Mouse (Mus musculus) intestine, embryonic 15.5 days (tissue): ENCODE results near the gene St3gal5. TPM values are rescaled to one million over a fixed set of nuclear protein-coding genes. Genes with fewer than 3 reads are reported as not detected.

Source experiments
- ATAC-seq: fragments of 200-750 bp; cut with Nextera tagmentation; 2 replicates; pipeline ENCODE4 v1.8.0; 2017; ENCODE audit warnings: moderate TSS enrichment, moderate library complexity
- H3K27ac ChIP-seq: fragments of 300-500 bp; sonication (generic); 2 replicates; pipeline ENCODE4 v1.5.1; 2015; ENCODE audit warnings: mild to moderate bottlenecking, inconsistent platforms
- H3K27me3 ChIP-seq: fragments of 300-500 bp; sonication (generic); replicated peaks from 2 replicates; pipeline ENCODE4 v1.6.1; 2015; ENCODE audit warnings: inconsistent platforms
- H3K36me3 ChIP-seq: fragments of 300-500 bp; sonication (generic); 2 replicates; pipeline ENCODE4 v1.6.1; 2015; ENCODE audit warnings: inconsistent platforms
- H3K4me1 ChIP-seq: fragments of 300-500 bp; sonication (generic); replicated peaks from 2 replicates; pipeline ENCODE4 v1.6.1; 2015; ENCODE audit warnings: inconsistent platforms
- H3K4me2 ChIP-seq: fragments of 300-500 bp; sonication (generic); replicated peaks from 2 replicates; pipeline ENCODE4 v1.6.1; 2015; ENCODE audit warnings: mild to moderate bottlenecking, inconsistent platforms
- H3K4me3 ChIP-seq: fragments of 300-500 bp; sonication (generic); replicated peaks from 2 replicates; pipeline ENCODE4 v1.5.1; 2015; ENCODE audit warnings: inconsistent platforms
- H3K9ac ChIP-seq: fragments of 300-500 bp; sonication (generic); 2 replicates; pipeline ENCODE4 v1.6.1; 2015; ENCODE audit warnings: inconsistent platforms
- H3K9me3 ChIP-seq: fragments of 300-500 bp; sonication (generic); 2 replicates; pipeline ENCODE4 v1.6.1; 2016; ENCODE audit warnings: inconsistent platforms
- WGBS: fragments of 180-500 bp; shearing (Covaris S2); methylation state at CpG from one replicate; pipeline ENCODE4 v1.1.7; 2015; 5-methylcytosine and 5-hydroxymethylcytosine counted together
- polyA plus RNA-seq: library from polyadenylated mRNA; unstranded; fragments of >200 nt; fragmentation: Nextera tagmentation; extraction: Ambion mirVana; gene quantifications from 2 replicates; pipeline ENCODE4 v1.2.1, GENCODE M21; 2015

The St3gal5 gene
- polyA plus RNA-seq, 1 experiment from 2014 or later, result 19.4 TPM

DNA sequence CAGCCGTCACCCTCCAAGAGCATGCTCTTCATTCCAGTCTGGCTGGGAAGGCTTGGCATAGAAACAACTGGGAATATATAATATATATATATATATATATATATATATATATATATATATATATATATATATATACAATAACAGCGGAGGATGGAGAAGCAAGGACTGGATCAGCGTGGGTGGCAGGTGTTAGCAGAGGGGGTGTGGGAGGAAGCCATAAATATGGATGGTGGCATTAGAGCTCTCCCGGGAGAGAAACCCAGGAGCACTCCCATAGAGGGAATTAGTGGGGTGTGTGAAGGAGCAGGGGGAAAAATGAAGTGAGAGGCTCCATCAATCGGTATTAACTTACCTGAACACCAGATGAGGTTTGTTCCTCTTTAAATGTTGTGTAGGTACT lies 2.8 kb downstream of the St3gal5 start:
- 44% methylated on average over 5 of the region's 5 CpGs for WGBS
- Histone ChIP-seq H3K27me3 (no peaks in the 10 kb centered on the region), H3K9ac (no peak overlapping the region), H3K9me3 (no peaks in the 10 kb centered on the region), H3K4me2 (no peak overlapping the region), H3K4me1 (peaks cover 13% of the 10 kb centered on the region), H3K4me3 (no peak overlapping the region), H3K27ac (no peak overlapping the region), H3K36me3 (no peaks in the 10 kb centered on the region)
- no peak for ATAC-seq

DNA sequence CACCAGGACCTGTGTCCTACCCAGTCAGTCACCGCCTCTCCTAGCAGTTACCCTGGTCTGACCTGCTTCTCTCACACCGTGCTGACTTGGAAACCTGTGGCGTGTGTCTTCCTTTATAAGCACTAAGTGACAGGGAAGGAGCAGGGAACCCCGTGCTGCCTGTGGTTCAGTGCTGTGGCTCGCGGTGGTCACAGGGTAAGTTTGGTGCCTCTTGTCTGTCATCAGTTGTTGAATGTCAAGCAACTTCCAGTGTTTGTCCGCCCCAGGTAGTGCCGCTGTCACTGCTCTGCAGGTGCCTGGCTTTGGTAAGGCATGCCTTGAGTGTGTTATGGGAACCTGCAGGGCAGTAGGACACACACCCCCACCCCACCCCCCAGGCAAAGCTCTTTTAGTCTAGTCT lies 3.5 kb downstream of the St3gal5 start:
- Histone ChIP-seq H3K27ac (0 out of 2 replicates have a peak overlapping the region, but pooled peaks have one; percentile 18), H3K4me3 (no peak overlapping the region), H3K9ac (no peak overlapping the region), H3K4me1 (peaks cover 13% of the 10 kb centered on the region), H3K9me3 (no peaks in the 10 kb centered on the region), H3K36me3 (no peaks in the 10 kb centered on the region), H3K4me2 (no peak overlapping the region), H3K27me3 (no peaks in the 10 kb centered on the region)
- 75% methylated on average over 8 of the region's 8 CpGs for WGBS
- no peak for ATAC-seq

DNA sequence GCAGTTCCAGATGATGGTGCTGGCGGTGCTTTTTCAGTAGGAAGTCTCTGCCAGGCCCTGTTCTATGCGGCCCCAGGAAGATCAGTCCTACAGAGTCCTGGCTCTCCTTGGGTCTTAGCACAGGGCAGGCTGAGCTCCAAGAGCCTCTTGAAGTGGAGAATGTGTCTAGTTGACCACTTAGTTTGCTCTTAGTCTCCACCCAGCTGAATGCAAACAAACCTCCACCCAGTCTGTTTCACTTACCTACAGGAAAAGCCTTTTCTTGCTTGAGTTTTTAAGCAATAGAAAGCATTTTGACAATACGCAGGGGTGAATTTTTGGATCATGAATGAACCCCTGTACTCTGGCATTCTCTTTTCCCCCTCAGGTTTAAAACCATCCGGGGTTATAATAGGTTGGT lies 4.0 kb downstream of the St3gal5 start:
- Histone ChIP-seq H3K9me3 (no peaks in the 10 kb centered on the region), H3K27ac (0 out of 2 replicates have a peak overlapping the region, but pooled peaks have one; percentile 18), H3K9ac (no peak overlapping the region), H3K4me3 (no peak overlapping the region), H3K4me1 (peaks cover 9% of the 10 kb centered on the region), H3K36me3 (no peaks in the 10 kb centered on the region), H3K4me2 (no peak overlapping the region), H3K27me3 (no peaks in the 10 kb centered on the region)
- no peak for ATAC-seq
- WGBS, result 64% methylated on average over 4 of the region's 4 CpGs

DNA sequence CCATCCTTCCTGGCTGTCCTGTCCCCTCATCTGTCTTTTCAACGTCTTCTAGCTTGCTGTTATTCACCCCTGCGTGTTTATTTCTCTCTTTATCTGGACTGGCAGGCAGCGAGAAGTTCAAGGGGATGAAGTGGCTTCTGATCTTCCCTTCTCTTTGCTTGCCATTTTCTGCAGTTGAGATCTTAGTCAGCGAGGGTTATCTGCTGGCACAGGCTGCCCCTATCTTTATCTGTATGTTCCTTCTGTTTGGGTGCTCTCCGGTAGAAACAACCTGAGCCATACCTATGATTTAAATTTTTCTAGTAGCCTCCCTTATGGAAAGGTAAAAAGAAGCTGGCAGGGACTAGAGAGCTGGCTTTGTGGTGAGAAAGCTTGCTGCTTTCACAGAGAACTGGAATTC lies 4.7 kb downstream of the St3gal5 start:
- Histone ChIP-seq H3K27me3 (no peaks in the 10 kb centered on the region), H3K4me2 (no peak overlapping the region), H3K27ac (no peak overlapping the region), H3K36me3 (no peaks in the 10 kb centered on the region), H3K4me3 (no peak overlapping the region), H3K9ac (no peak overlapping the region), H3K4me1 (peaks cover 8% of the 10 kb centered on the region), H3K9me3 (no peaks in the 10 kb centered on the region)
- WGBS, result 46% methylated on average over 5 of the region's 5 CpGs
- no peak for ATAC-seq

DNA sequence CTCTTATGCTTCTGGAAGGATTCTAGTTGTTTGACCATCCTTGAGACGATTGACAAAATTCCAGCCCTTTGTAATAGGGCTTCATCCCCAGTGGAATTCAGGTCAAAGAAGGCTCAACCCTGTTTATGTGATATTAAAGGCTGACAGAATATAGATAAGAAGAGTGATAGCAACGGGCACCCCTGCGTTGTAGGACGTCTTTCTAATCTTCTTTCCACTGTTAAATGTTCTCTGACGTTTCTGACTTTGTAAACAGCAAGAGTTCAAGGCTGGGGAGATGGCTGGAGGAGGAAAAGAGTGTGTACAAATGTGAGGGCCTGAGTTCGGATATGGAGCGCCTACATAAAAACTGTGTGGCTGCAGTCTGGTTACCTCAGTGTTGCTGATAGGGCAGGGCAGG lies 7.1 kb downstream of the St3gal5 start:
- WGBS, result 53% methylated on average over 7 of the region's 7 CpGs
- Histone ChIP-seq H3K9ac (no peak overlapping the region), H3K27me3 (no peaks in the 10 kb centered on the region), H3K36me3 (no peaks in the 10 kb centered on the region), H3K4me3 (no peak overlapping the region), H3K27ac (no peak overlapping the region), H3K9me3 (no peaks in the 10 kb centered on the region), H3K4me2 (no peak overlapping the region), H3K4me1 (0 out of 2 replicates have a peak, but pooled peaks cover 4% of the 10 kb centered on the region)
- no peak for ATAC-seq

- Histone ChIP-seq H3K27ac (no peak overlapping the region), H3K4me2 (no peak overlapping the region)
Measured at GRCm38 (mm10) chr6:72108941-72109892, 11.8 kb downstream of the St3gal5 start.

DNA sequence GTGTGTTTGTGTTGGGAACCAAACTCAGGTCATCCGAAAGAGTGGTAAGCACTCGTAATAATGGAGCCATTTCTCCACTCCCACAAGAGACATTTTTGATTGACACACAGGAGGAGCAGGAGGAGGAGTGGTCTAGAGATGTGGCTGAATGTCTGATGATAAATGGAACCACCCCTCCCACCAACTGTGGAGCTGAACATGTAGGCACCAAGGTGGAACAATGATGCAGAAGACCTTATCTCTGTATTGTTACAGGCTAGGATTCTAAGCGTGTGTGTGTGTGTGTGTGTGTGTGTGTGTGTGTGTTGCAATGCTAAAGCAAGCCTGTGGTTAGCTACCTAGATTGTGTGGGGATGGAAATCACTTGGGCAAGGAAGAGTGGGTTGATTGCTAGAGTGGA lies 13.2 kb downstream of the St3gal5 start:
- 86% methylated on average over 3 of the region's 3 CpGs for WGBS
- H3K9ac ChIP-seq, result no peak overlapping the region

More at GRCm38 (mm10) chr6:72108941-72109892, 11.8 kb downstream of the St3gal5 start:
- ATAC-seq, result peak; percentile 43; the same call in 1 of the 2 replicates
- H3K9ac ChIP-seq, result no peak overlapping the region
- H3K9me3 ChIP-seq, result no peaks in the 10 kb centered on the region
- H3K4me3 ChIP-seq, result no peak overlapping the region
- no peaks in the 10 kb centered on the region for H3K4me1 ChIP-seq
- WGBS, result 60% methylated on average over 14 of the region's 14 CpGs
- no peaks in the 10 kb centered on the region for H3K36me3 ChIP-seq
- no peaks in the 10 kb centered on the region for H3K27me3 ChIP-seq

DNA sequence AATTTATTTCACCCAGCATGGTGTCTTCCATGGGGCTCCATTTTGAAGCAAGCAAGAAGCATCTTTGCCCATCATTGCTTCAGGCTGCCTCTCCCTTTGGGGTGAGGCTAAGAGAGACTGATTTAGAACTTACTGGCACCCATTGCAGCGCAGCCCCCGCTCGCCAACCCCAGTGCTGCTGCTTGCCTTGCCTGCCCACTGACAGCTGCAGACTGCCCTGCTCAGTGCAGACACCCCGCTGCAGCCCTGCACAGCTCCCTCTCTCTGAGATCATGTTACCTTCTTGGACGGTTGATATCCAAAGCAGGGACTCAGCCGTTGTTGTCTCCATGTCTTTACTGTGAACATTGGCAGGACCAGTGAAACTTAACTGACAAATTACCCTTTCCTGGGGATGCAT lies 15.2 kb downstream of the St3gal5 start:
- H3K9me3 ChIP-seq, result no peaks in the 10 kb centered on the region
- no peak overlapping the region for H3K9ac ChIP-seq
- ATAC-seq, result no peak
- no peak overlapping the region for H3K27ac ChIP-seq
- WGBS, result 40% methylated on average over 6 of the region's 6 CpGs
- H3K4me2 ChIP-seq, result no peak overlapping the region
- H3K4me1 ChIP-seq, result no peaks in the 10 kb centered on the region
- no peaks in the 10 kb centered on the region for H3K36me3 ChIP-seq
- H3K27me3 ChIP-seq, result no peaks in the 10 kb centered on the region
- no peak overlapping the region for H3K4me3 ChIP-seq

More for the DNA sequence above, 13.2 kb downstream of the St3gal5 start:
- Histone ChIP-seq H3K36me3 (no peaks in the 10 kb centered on the region), H3K4me3 (no peak overlapping the region), H3K9me3 (no peaks in the 10 kb centered on the region), H3K27me3 (no peaks in the 10 kb centered on the region), H3K4me1 (no peaks in the 10 kb centered on the region), H3K4me2 (no peak overlapping the region), H3K27ac (no peak overlapping the region)
- no peak for ATAC-seq

DNA sequence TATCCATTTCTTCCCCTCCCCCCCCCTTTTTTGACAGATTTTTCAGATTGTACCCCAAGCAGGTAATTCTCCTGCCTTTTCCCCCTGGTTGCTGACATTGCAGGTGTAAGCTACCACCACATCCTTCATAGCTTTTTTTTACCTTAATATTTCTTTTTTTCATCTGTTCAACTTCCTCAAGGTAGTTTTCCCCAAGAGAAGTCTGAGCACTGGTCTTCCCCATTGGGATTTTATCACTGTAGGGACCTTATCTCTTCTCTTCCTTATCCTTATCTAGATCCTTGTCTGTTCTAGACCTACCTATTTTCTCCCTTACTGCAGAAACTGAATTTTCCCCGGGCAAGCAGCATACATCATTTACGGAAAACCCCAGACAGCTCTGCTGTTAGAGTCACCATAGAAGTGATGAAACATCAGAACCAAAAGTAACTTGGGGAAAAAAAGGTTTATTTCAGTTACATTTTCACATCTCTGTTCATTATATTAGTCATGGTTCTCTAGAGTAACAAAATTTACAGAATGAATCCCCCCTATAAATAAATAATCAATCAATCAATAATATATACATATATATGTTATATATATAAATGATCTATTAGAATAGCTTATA lies 15.8 kb downstream of the St3gal5 start:
- no peaks in the 10 kb centered on the region for H3K27me3 ChIP-seq
- no peak overlapping the region for H3K27ac ChIP-seq
- ATAC-seq, result no peak
- no peak overlapping the region for H3K9ac ChIP-seq
- 74% methylated on average over 2 of the region's 2 CpGs for WGBS
- no peaks in the 10 kb centered on the region for H3K36me3 ChIP-seq
- no peak overlapping the region for H3K4me2 ChIP-seq
- no peak overlapping the region for H3K4me3 ChIP-seq
- H3K9me3 ChIP-seq, result no peaks in the 10 kb centered on the region
- no peaks in the 10 kb centered on the region for H3K4me1 ChIP-seq

DNA sequence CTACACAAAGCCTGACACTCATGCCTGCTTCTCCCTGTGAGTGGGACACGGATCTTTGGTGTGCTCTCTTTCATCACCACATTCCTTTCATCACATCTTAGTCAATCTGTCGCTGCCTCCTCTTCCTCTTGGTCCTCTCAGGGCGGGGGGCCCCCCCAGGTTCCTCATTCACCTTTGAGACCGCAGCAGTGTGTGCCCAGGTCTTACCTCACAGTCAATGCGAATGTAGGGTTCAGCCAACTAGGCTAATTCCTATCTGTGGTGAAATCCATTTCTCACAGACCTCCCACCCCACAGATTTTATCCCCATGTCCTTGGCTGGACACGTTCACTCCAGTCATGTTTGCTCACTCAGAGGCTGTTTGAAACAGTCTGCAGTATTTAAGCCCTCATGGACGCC lies 17.5 kb downstream of the St3gal5 start:
- Histone ChIP-seq H3K4me2 (no peak overlapping the region), H3K27ac (no peak overlapping the region), H3K36me3 (no peaks in the 10 kb centered on the region), H3K9ac (no peak overlapping the region), H3K27me3 (no peaks in the 10 kb centered on the region), H3K9me3 (no peaks in the 10 kb centered on the region), H3K4me3 (no peak overlapping the region), H3K4me1 (no peaks in the 10 kb centered on the region)
- ATAC-seq, result no peak
- WGBS, result 75% methylated on average over 7 of the region's 7 CpGs

- peak; percentile 31; the same call in 1 of the 2 replicates for ATAC-seq
- Histone ChIP-seq H3K4me1 (no peaks in the 10 kb centered on the region), H3K9ac (no peak overlapping the region), H3K36me3 (no peaks in the 10 kb centered on the region), H3K27me3 (no peaks in the 10 kb centered on the region), H3K4me3 (no peak overlapping the region), H3K4me2 (no peak overlapping the region), H3K9me3 (no peaks in the 10 kb centered on the region), H3K27ac (no peak overlapping the region)
- 38% methylated on average over 8 of the region's 8 CpGs for WGBS
Measured at GRCm38 (mm10) chr6:72117322-72117968, 20.1 kb downstream of the St3gal5 start.

DNA sequence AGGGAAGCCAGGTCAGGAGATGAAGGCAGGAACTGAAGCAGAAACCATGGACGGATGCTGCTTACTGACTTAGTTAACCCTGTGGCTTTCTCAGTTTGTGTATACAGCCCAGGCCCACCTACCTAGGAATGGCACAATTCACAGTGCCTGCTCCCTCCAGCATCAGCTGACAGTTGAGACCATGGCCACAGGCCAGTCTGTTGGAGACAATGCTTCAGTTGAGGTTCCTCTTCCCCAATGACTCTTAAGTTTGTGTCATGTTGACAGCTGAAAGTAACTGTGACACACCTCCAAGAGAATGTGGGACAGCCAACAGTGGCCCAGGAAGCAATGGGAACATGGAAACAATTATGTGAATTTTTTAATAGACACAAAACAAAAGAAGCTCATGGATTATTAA lies 22.5 kb downstream of the St3gal5 start:
- no peak for ATAC-seq
- Histone ChIP-seq H3K36me3 (no peaks in the 10 kb centered on the region), H3K4me3 (no peak overlapping the region), H3K4me2 (no peak overlapping the region), H3K27me3 (no peaks in the 10 kb centered on the region), H3K9ac (no peak overlapping the region), H3K27ac (no peak overlapping the region), H3K9me3 (no peaks in the 10 kb centered on the region), H3K4me1 (no peaks in the 10 kb centered on the region)
- 78% methylated on average over 1 of the region's 1 CpGs for WGBS
